Mouse (Mus musculus) liver, postnatal 0 days (tissue): Measurements from ENCODE around the gene Pde6b. TPM values are rescaled to one million over a fixed set of nuclear protein-coding genes. Genes with fewer than 3 reads are reported as not detected.

ENCODE experiments used
- ATAC-seq: fragments of 200-750 bp; cut with Nextera tagmentation; 2 replicates; pipeline ENCODE4 v1.8.0; 2017; ENCODE audit warnings: mild to moderate bottlenecking, moderate library complexity
- DNase-seq: peaks from one replicate; pipeline ENCODE4 v3.0.0-alpha.2; 2016
- H3K27ac ChIP-seq: fragments of 300-500 bp; sonication (generic); 2 replicates; pipeline ENCODE4 v1.5.1; 2014; ENCODE audit warnings: antibody characterized with exemption, moderate library complexity, mild to moderate bottlenecking, low read depth
- H3K27me3 ChIP-seq: fragments of 300-500 bp; sonication (generic); 2 replicates; pipeline ENCODE4 v1.6.1; 2014; ENCODE audit warnings: low read length, control low read depth, mixed read lengths; ENCODE audit not compliant: insufficient read depth
- H3K36me3 ChIP-seq: fragments of 300-500 bp; sonication (generic); replicated peaks from 2 replicates; pipeline ENCODE4 v1.6.1; 2014; ENCODE audit warnings: mild to moderate bottlenecking, control low read depth, low read length, moderate library complexity, mixed read lengths; ENCODE audit not compliant: insufficient read depth
- H3K4me1 ChIP-seq: fragments of 300-500 bp; sonication (generic); 2 replicates; pipeline ENCODE4 v1.6.1; 2014; ENCODE audit warnings: antibody characterized with exemption, mild to moderate bottlenecking, control low read depth; ENCODE audit not compliant: insufficient read depth
- H3K4me2 ChIP-seq: fragments of 300-500 bp; sonication (generic); 2 replicates; pipeline ENCODE4 v1.6.1; 2014; ENCODE audit warnings: low read depth, mild to moderate bottlenecking, low read length, moderate library complexity, mixed read lengths
- H3K4me3 ChIP-seq: fragments of 300-500 bp; sonication (generic); 2 replicates; pipeline ENCODE4 v1.5.1; 2014; ENCODE audit warnings: low read depth, low read length
- H3K9ac ChIP-seq: fragments of 300-500 bp; sonication (generic); replicated peaks from 2 replicates; pipeline ENCODE4 v1.6.1; 2014; ENCODE audit warnings: mild to moderate bottlenecking, moderate library complexity
- H3K9me3 ChIP-seq: fragments of 300-500 bp; sonication (generic); 2 replicates; pipeline ENCODE4 v1.6.1; 2016; ENCODE audit warnings: mild to moderate bottlenecking, control low read depth, low read length, mixed read lengths
- CTCF ChIP-seq: sonication (generic); IDR thresholded peaks from 2 replicates; pipeline ENCODE4 v1.5.1; 2016; ENCODE audit warnings: antibody characterized with exemption, low read depth
- EP300 ChIP-seq: IDR thresholded peaks from 2 replicates; pipeline ENCODE4 v1.6.1; 2016; ENCODE audit warnings: antibody characterized with exemption, low read depth, mild to moderate bottlenecking
- WGBS: fragments of 180-500 bp; shearing (Covaris S2); extraction: QIAGEN DNeasy Blood & Tissue Kit; methylation state at CpG from one replicate; pipeline ENCODE4 v1.1.7; 2014; ENCODE audit not compliant: insufficient replicate concordance; 5-methylcytosine and 5-hydroxymethylcytosine counted together
- polyA plus RNA-seq: library from polyadenylated mRNA; unstranded; fragments of >200 nt; fragmentation: Nextera tagmentation; extraction: Ambion mirVana; gene quantifications from 2 replicates; pipeline ENCODE4 v1.2.1, GENCODE M21; 2015

Gene Pde6b
- polyA plus RNA-seq, 1 experiment from 2014 or later, result 0.15 TPM

- no peak overlapping the region for H3K4me3 ChIP-seq
- DNase-seq (no peak), ATAC-seq (no peak)
- no peaks in the 10 kb centered on the region for H3K9me3 ChIP-seq
- no peaks in the 10 kb centered on the region for H3K36me3 ChIP-seq
- no peak overlapping the region for H3K4me2 ChIP-seq
- H3K4me1 ChIP-seq, result no peaks in the 10 kb centered on the region
- no peak overlapping the region for H3K9ac ChIP-seq
- WGBS, result 63% methylated on average over 2 of the region's 2 CpGs
- no peak overlapping the region for H3K27ac ChIP-seq
- no peaks in the 10 kb centered on the region for H3K27me3 ChIP-seq
- TF ChIP-seq EP300 (no peak), CTCF (no peak)
Observed at GRCm38 (mm10) chr5:108414711-108415110, 26.5 kb downstream of the Pde6b start.

DNA sequence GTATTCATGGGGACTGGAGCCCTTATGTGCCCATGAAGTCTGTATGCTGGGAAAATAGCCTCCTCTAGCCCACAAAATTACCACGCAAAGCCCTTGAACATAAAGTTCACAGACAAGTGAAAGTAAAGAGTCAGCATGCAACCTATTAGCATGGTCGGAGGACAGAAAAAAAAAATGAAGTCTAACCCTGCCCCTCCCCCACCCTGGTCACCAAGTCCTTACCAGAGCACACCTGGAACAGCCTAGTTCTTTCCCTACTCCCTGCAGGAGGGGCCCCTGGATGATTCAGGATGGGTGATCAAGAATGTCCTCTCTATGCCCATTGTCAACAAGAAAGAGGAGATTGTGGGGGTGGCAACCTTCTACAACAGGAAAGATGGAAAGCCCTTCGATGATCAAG is 34.5 kb downstream of the Pde6b start:
- Histone ChIP-seq H3K36me3 (no peaks in the 10 kb centered on the region), H3K9me3 (no peaks in the 10 kb centered on the region), H3K4me1 (no peaks in the 10 kb centered on the region), H3K9ac (no peak overlapping the region), H3K27ac (no peak overlapping the region), H3K4me2 (no peak overlapping the region), H3K27me3 (no peaks in the 10 kb centered on the region), H3K4me3 (no peak overlapping the region)
- no peak for TF ChIP-seq EP300
- TF ChIP-seq CTCF, result no peak
- WGBS, result 74% methylated on average over 3 of the region's 3 CpGs
- DNase-seq (no peak), ATAC-seq (no peak)

GRCm38 (mm10) chr5:108423427-108423826 is 35.2 kb downstream of the Pde6b start:
- Histone ChIP-seq H3K36me3 (no peaks in the 10 kb centered on the region), H3K27ac (no peak overlapping the region), H3K27me3 (no peaks in the 10 kb centered on the region), H3K4me3 (no peak overlapping the region), H3K9me3 (no peaks in the 10 kb centered on the region), H3K9ac (no peak overlapping the region), H3K4me1 (no peaks in the 10 kb centered on the region), H3K4me2 (no peak overlapping the region)
- 66% methylated on average over 2 of the region's 2 CpGs for WGBS
- DNase-seq (no peak), ATAC-seq (no peak)
- TF ChIP-seq EP300 (no peak), CTCF (no peak)

DNA sequence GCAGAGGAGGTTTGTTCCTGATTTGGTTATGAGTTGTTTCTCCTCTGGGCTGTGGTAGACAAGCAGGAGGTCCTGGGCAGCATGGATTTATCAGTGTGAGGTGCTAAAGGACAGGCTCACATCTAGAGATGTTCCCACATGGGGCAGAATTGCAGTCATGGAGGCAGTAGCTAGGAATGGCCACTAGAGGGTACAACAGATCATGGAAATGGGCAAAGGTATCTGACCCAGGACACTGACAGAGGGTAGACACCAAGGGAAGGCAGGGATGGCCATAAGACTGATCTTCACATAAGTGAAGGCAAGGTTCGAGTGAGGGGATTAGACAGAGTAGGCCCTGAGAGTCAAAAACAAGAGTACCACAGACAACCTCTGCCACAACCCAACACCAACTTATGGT is 39.0 kb downstream of the Pde6b start:
- H3K36me3 ChIP-seq, result peaks cover 18% of the 10 kb centered on the region
- 41% methylated on average over 1 of the region's 1 CpGs for WGBS
- TF ChIP-seq CTCF (peak; percentile 93), EP300 (no peak)
- H3K9ac ChIP-seq, result no peak overlapping the region
- H3K27ac ChIP-seq, result no peak overlapping the region
- no peak overlapping the region for H3K4me2 ChIP-seq
- no peaks in the 10 kb centered on the region for H3K9me3 ChIP-seq
- DNase-seq (peak; percentile 49), ATAC-seq (peak; percentile 61)
- no peaks in the 10 kb centered on the region for H3K4me1 ChIP-seq
- H3K4me3 ChIP-seq, result no peak overlapping the region
- H3K27me3 ChIP-seq, result no peaks in the 10 kb centered on the region

DNA sequence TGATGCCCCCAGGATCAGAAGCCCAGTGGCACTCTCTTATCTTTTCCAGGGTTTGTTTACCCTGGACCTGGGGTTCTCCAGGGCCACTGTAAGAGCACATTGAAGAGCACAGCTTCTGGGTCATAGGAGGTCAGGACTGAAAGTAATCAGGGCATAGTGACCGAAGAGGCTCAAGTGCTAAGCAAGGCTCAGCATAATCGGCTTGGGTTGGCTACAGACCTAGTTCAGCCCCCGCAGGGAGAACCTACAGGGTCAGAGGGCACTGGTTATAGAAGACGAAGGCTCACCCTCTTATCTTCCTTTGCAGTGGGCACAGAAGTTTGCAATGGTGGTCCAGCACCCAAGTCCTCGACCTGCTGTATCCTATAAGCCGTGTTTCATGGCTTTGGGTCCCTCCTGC is 43.0 kb downstream of the Pde6b start:
- H3K27me3 ChIP-seq, result no peaks in the 10 kb centered on the region
- H3K4me2 ChIP-seq, result no peak overlapping the region
- no peak overlapping the region for H3K9ac ChIP-seq
- 70% methylated on average over 6 of the region's 6 CpGs for WGBS
- peaks cover 21% of the 10 kb centered on the region for H3K36me3 ChIP-seq
- no peak for DNase-seq
- TF ChIP-seq CTCF (no peak), EP300 (no peak)
- no peak overlapping the region for H3K4me3 ChIP-seq
- H3K4me1 ChIP-seq, result peaks cover 15% of the 10 kb centered on the region
- ATAC-seq, result no peak
- H3K27ac ChIP-seq, result no peak overlapping the region
- H3K9me3 ChIP-seq, result no peaks in the 10 kb centered on the region

- Histone ChIP-seq H3K36me3 (peaks cover 21% of the 10 kb centered on the region), H3K9ac (peak within 1 kb of the TSS; percentile 77), H3K4me2 (peak within 1 kb of the TSS; percentile 84), H3K27me3 (no peaks in the 10 kb centered on the region), H3K27ac (peak within 1 kb of the TSS; percentile 64), H3K9me3 (no peaks in the 10 kb centered on the region), H3K4me3 (peak within 1 kb of the TSS; percentile 81), H3K4me1 (peaks cover 15% of the 10 kb centered on the region)
- ATAC-seq (peak; percentile 95), DNase-seq (peak; percentile 94)
- 1% methylated on average over 42 of the region's 42 CpGs for WGBS
- no peak for TF ChIP-seq EP300
- peak; percentile 98 for TF ChIP-seq CTCF
Observed at GRCm38 (mm10) chr5:108433804-108434587, 45.8 kb downstream of the Pde6b start, which contains the start of gene Atp5k. TSS of gene Atp5k (minus strand) at chr5:108434448.
